Mouse (Mus musculus): ENCODE measurements around the gene H2-Ab1.

DNA sequence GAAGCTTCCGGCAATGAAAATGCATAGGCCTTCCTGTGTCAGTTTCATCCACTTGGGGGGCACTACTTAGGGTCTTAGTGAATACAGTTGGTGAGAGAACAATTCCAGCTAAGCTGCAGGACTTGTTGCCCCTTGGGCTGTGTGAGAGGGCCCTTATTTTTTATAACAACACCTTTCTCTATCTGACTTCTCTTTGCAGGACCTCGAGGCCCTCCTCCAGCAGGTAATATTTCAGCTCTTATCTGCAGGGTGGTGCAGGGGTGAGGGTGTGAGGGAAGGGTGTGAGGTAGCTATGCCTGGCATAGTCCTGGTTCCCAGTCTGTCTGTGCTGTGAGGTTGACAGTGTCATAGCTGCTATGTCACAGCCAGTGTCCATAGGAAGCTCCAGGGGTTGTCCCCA, 10.8 kb downstream of the H2-Ab1 start:
- TF ChIP-seq GATA1 (IDR thresholded peaks at IDR 0.05; ENCODE audit: borderline replicate concordance, low read length) (no peak), FLI1 (IDR thresholded peaks at IDR 0.05; ENCODE audit: low read length) (no peak)
